Mouse (Mus musculus): ENCODE data around the gene Mmp14.

Gene Mmp14

GRCm38 (mm10) chr14:54431334-54432077 is at the start of gene Mmp14:
Gene Mmp14, plus strand, starts transcription at chr14:54431612.
- DNase-seq (ENCODE audit: inconsistent age in 2 of 2, low spot score in 1 of 2), result peak; percentile 82 to 92

DNA sequence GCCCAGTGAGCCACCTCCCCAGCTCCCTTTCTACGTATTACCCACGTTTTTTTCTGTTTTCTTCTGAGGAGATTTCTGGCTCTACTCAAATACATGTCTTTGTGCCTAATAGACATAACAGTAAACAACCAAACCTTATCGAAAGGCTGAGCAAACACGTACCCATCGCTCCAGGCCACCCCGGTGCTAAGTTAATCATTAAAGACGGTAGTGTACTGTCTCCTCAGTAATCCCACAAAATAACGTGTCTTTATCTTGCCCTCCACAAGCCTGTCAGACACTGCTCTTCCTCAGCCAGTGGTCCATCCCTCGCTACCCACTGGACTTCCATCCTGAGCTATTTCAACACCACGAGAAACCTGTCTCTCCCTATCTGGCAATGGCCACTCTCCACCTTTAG is 49.6 kb upstream of the Mmp14 start:
- DNase-seq (ENCODE audit: inconsistent age in 2 of 2, low spot score in 1 of 2), result no peak

DNA sequence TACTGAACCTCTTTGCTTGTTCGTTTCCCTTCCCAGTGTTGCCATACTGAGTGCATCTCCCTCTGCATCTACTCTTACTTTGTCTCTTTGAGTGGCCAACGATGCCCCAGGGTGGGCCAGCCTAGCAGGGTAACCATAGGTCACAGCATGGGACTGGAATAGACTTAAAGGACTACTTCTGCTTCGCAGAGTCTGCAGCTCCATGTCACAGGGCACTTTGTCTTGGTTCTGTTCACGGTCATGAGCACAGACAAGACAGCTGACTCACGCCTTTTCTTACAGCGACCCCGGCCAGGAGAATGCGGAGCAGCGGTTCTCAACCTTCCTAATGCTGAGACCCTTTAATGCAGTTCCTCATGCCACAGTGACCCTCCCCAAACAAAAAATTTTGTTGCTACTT is 48.8 kb upstream of the Mmp14 start:
- DNase-seq (ENCODE audit: inconsistent age in 2 of 2, low spot score in 1 of 2), result no peak

DNA sequence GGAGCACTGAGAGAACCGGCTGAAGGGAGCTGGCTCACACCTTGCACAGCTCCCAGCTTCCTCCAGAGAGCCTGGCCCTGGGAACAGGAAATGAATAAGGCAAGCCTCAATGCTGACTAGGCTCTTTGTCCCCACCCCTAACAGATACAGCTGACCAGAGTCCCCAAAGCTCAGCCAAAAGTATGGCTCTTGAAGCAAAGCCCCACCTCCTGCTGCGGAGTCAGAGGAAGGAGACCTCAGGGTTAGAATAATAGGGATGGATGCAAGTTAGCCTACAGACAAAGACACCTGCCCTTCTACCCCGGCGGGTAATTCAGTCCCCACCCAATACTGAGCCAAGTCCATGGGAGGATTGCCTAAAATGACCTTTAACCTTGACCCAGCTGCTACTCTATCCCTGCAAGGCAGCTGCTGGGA is 48.0 kb upstream of the Mmp14 start:
- DNase-seq (ENCODE audit: inconsistent age in 2 of 2, low spot score in 1 of 2), result peak in 1 of 2 experiments; percentile 35

- no peak for DNase-seq (ENCODE audit: inconsistent age in 2 of 2, low spot score in 1 of 2)
These were observed 47.0 kb upstream of the Mmp14 start for GRCm38 (mm10) chr14:54384396-54384795.

DNA sequence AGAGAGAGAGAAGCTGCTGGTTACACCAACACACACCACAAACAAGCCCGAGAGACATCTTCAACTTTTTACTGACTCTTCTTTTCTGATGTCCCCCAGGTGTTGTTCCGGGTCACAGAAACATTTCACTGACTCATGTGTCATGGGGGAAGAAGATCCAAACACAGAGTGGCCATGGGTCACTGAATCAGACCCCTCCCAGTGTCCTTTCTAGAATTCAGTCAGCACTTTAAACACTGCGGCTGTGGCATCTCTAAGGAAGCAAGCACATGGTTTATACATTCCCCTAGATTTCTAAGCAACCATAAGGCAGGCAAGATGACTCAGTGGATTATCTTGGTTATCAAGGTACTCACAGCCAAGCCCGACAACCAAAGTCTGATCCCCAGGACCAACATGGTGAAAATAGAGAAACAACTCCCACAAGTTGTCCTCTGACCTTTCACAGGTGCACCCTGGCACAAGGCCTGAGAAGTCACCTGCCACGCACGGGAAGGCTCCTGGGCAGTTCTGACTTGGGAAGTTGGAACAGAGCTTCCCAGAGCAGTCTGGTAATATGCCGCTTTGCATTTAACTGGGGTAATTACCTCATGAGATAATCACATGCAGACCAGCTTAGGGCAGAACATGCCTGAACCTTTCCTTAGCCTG is 45.3 kb upstream of the Mmp14 start:
- DNase-seq (ENCODE audit: inconsistent age in 2 of 2, low spot score in 1 of 2), result no peak

GRCm38 (mm10) chr14:54387546-54387945 is 43.9 kb upstream of the Mmp14 start:
- no peak for DNase-seq (ENCODE audit: inconsistent age in 2 of 2, low spot score in 1 of 2)

DNA sequence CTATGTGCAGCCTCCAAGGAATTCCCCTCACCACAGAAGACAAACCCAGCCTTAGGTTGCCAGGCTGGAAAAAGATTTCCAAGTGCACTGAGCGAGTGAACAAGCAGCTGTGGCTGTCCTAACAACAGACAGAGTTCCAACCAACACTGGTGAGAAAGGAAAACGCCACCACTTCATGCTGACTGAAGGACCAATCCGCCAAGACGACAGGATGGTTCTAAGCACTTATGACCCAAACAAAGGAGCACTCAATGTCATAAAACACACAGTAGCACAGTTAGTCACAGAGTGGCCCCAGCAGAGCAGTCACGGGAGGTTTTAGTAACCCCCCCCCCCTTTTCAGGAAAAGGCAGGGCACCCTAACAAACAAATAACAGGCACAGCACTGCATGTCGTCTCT is 40.6 kb upstream of the Mmp14 start:
- no peak for DNase-seq (ENCODE audit: inconsistent age in 2 of 2, low spot score in 1 of 2)

DNA sequence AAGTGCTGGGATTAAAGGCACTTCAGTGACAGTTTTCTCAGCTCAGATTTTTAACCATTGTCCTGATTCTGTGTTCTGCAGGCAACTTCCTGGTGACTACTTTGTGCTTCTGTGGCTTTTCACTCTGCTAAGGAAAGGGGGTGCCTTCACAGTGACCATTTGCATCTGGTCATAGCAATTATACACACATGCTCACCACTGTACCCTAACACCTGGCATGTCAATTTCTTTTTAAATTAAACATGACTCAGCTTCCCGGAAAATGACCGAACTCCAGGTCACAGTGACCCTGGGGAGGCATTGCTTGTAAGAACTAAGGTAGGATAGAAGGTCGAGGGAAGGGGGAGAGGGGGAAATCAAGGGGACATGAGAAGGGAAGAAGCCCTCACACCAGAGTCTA is 37.6 kb upstream of the Mmp14 start:
- no peak for DNase-seq (ENCODE audit: inconsistent age in 2 of 2, low spot score in 1 of 2)

GRCm38 (mm10) chr14:54394309-54394708 is 37.1 kb upstream of the Mmp14 start:
- DNase-seq (ENCODE audit: inconsistent age in 2 of 2, low spot score in 1 of 2), result no peak

DNA sequence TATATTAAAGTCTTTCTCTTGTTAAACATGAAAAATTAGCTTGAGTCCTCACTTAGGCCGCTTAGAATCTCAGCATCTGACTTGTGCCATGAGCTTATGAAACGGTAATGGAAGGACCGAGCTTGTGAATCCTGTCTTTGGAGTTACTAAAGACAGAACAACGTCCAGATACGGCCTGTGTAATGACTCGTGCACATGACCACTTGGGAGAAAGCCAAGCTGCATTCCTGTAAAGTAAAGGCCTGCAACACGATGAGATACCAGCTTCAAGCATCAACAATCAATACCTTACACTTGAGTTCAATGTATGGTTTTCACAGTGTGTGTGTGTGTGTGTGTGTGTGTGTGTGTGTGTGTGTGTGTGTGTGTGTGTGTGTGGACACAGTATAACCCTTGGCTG is 34.7 kb upstream of the Mmp14 start:
- no peak for DNase-seq (ENCODE audit: inconsistent age in 2 of 2, low spot score in 1 of 2)

DNA sequence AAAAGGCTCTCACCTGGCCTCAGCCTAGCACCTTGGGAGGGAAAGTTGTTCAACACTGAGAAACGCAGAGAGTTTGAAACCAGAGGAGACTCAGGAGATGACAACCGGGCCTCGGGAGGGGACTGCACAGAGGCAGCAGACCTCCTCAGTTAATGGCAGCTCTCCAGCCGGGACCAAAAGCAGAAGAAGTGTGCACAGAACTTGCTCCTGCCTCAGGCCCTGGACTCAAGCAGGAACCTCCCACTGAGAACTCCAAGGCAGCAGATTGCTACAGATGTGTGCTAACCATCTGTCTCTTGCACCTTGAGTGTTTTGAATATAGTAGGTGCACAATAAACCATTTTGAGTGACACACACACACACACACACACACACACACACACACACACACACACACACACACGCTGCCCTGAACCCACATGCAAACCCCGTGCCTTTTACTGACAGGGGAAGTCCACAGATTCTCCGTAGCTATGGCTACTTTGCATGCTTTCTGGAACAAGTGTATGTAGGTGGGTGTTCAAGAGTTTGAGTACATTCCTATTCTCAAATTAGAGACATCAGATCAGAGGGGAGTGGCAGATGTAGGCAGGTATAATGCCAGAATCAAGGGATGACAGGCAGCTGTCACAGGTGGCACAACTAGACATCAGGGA is 33.4 kb upstream of the Mmp14 start:
- DNase-seq (ENCODE audit: inconsistent age in 2 of 2, low spot score in 1 of 2), result peak in 1 of 2 experiments; percentile 34

GRCm38 (mm10) chr14:54398528-54398916 is 32.9 kb upstream of the Mmp14 start:
- peak; percentile 17 to 62 for DNase-seq (ENCODE audit: inconsistent age in 2 of 2, low spot score in 1 of 2)

DNA sequence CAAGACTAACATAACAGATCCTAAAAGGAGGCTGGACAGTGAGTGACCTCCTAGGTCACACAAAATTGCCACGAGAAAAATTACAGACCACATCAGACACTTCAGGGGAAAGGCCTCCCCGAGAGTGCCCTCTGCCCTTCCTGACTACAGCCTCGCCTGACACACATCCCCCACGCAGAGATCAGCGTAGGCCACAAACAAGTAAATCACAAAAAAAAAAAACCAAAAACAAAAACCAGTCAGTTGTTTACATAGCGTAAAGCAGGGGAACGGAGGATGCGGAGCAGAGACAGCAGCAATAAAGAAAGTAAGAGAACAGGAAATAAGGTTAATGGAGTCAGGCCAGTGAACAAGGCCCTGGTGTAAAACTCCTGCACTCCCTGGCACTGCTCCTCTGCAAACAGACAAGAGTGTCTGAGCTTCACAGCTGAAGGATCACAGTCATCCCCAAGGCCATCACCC is 32.5 kb upstream of the Mmp14 start:
- DNase-seq (ENCODE audit: inconsistent age in 2 of 2, low spot score in 1 of 2), result peak; percentile 26 to 65

- no peak for DNase-seq (ENCODE audit: inconsistent age in 2 of 2, low spot score in 1 of 2)
These were observed 29.7 kb upstream of the Mmp14 start for GRCm38 (mm10) chr14:54401723-54402122.

- DNase-seq (ENCODE audit: inconsistent age in 2 of 2, low spot score in 1 of 2), result no peak
These were observed 22.9 kb upstream of the Mmp14 start for GRCm38 (mm10) chr14:54408336-54409056.

GRCm38 (mm10) chr14:54409057-54409645 is 22.3 kb upstream of the Mmp14 start:
- DNase-seq (ENCODE audit: inconsistent age in 2 of 2, low spot score in 1 of 2), result no peak

GRCm38 (mm10) chr14:54409980-54410810 is 21.2 kb upstream of the Mmp14 start:
- no peak for DNase-seq (ENCODE audit: inconsistent age in 2 of 2, low spot score in 1 of 2)

DNA sequence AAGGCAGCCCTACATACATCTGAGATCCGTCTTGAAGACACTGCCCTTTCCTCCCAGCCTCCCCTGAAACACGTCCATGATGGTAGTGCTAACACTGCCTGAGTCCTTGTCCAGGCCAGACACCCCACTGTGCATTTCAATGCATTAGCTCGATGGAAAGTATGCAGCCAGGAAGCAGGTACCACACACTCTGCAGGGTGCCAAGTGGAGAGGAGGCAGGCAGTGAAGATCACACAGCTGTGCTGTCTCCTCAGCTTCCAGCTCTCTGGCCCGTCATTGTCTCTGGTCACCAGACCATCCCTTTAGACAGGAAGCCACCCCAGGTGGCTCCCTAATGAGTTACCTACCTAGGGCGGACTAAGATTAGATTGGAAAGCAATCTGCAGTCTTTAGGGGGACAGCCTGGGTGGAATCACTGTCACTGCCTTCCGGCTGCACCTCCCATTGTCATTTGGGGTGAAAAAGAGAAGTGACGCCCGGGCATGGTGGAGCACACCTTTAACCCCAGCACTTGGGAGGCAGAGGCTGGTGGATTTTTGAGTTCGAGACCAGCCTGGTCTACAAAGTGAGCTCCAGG is 19.3 kb upstream of the Mmp14 start:
- no peak for DNase-seq (ENCODE audit: inconsistent age in 2 of 2, low spot score in 1 of 2)

Measured in adrenal gland, adult (tissue).